Mouse (Mus musculus): ENCODE data around the gene Prrt4.

Gene Prrt4

DNA sequence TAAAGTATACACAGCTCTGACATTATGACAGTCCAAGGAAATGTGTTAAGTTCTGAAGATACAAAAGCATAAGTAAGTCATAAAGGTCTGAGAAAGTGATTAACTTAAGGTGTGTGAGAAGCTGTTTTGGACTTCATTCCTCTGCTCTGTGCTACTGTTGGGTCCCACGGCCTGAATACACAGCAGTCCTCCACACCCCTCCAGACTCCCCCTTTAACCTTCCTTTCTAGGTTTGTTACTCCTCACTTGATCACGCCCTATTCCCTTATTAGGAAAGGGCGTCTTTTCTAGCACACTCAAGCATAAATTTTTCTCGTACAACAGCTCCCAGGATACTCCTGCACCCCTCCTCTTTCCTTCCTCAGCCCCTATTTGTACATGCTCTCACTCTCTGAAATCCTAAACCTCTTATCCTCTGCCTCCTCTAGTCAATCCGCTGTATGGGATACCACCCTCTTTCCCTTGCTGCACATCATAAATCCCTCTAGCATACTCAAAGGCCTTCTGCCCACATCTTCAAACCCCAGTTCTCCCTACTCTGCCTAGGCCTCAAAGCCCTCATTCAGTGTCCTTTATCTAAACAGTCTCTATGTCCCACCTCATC lies 31.9 kb downstream of the Prrt4 start:
- DNase-seq (ENCODE audit: low read depth, low spot score) = no peak

DNA sequence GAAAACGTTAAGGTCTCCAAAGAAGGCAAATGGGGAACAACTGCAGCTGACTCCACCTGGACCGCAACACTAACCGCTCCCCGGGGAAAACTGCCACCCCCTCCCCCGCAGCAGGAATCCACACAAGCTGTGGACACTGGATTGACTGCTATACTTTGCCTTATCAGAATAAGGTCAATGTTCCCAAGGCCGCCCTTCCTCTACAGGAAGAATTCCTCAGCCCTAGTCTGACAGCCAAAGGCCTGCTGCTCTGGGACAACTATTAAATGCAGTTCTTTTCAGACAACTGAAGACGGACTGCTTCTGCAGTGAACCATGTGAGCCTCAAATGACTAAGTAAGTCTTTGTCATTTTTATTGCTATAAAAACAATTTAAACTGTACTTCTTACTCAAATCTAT lies 32.7 kb downstream of the Prrt4 start:
- no peak for DNase-seq (ENCODE audit: low read depth, low spot score)

DNA sequence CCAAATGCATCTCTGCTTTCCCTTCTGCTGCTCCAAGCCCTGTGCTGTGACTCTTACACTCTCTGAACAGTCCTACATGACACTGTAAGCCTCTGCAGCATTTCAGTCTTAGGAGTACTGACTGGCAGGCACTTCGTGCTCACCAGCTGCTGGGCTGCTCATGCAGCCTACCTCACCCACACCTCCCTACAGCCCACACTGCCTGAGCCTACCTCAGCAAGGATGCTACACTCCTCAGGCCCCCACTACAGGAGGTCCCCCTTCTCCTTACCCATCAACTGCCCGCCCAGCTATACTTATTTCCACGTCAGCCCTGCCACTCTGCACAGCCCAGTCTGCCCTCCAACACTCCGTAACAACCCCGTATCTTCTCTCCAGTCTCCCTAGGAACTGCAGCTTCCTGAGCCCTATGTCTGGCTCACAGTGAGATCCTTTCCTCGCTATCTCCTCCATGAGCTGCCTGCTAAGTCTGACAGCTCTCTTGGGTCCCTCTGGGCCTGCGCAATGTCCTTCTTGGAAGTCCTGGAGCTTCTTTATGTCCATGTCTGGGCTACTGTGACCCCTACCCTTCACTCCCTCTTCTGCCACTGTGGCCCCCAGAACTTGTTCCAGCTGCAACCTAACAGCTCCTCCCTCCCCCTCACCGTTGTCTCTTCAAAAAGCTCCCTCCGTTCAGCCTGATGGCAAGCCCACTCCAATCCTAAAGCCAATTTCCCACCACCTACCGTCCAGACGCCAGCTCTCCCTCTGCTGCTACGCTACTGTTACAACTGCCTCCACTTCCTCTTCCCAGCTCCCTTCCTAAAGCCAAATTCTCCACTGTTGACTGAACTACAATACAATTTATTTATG lies 33.7 kb downstream of the Prrt4 start:
- no peak for DNase-seq (ENCODE audit: low read depth, low spot score)

DNA sequence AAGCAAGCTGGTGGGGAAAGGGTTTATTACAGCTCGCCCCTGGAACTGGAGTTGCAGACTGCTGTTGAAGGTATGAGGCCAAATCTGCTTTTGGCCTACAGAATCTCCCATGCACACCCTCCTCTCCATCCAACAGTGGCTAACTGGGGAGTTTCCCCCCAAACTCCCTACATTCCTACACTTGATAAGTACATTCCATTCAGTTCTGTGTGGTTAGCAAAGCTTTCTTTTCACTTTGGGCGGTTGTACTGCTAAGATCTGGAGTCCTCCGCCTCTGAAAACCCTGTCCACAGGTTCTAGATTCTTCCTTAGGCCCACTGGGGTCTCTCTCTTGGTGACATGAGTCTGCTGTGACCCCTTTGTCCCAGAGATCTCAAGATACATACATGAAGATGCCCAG lies 34.4 kb downstream of the Prrt4 start:
- DNase-seq (ENCODE audit: low read depth, low spot score) = no peak

DNA sequence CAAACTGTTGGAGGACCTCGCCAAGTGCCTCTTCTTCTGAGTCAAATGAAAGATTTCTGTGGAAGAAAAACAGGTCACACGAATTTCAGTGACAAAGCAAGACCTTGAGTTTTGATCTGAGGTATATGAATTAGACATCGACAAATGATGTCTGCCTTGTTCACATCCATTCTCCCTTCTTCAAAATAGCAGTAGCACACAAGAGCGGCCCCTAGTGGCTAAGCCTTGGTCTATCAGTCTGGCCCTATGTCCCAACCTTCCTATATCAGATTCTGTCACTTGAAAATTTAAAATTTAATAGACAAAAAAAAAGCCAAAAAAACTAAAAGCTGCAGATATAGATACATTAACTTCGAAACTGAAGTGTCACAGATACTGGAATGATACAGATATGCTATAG lies 35.8 kb downstream of the Prrt4 start:
- no peak for DNase-seq (ENCODE audit: low read depth, low spot score)

DNA sequence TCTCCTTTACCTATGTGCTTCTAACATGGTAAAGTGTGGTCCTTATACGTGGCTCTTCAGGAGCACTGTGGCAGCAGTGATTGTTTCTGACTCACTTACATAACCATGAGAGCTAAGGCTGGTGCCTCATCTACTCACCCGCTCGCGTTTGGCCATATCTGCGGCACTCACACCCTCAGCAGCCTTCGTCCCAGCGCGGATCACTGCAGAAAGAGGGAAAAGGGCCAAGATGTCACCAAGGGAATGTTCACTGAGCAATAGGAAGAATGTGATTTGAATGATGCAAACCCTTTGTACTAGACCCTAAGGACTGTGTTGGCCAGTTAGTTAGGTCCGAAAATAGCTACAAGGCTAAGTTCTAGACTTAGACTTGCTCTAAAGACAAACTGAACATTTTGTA lies 41.9 kb downstream of the Prrt4 start:
- no peak for DNase-seq (ENCODE audit: low read depth, low spot score)

DNA sequence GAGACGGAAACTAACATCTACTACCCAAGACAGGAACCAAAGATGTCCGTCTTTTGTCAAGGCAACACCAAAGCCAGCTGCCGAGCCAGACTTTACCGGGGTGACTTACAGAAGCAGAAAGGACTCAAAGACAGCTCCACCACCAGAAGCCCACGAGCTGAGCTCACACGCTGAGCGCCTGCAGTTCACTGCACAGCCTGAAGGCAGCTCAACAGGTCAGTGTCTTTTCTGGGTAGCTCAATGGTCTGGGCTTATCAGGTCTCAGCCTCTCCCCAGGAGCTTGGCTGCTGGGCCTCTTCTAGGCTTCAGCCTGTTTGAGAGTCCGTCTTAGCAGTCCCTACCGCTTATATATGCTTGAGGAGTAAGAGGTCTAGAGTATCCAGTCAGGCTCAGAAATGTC lies 46.3 kb downstream of the Prrt4 start:
- DNase-seq (ENCODE audit: low read depth, low spot score) = no peak

DNA sequence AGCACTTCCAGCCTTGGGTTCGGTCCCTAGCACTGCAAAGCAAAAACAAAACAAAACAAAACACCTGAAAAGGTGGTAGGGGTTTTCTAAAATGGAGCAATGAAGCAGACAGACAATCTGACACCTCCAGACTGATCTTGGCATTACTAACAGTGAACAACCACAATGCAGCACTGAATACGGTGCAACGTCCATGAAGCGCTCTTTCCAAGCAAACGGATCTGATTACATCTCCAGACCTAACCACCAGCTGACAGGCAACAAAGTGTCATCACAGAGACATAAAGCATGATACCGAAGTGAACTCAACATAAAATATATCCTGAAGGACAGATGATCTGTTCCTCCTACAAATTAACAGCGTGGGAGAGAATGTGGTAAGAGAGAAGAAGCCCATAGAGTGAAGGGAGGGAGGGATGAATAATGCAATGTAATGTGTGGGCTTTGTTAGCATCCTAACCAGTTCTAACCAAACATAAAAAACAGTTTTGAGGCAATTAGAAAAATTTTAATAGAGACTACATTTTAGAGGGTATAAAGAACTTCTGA lies 52.4 kb downstream of the Prrt4 start:
- no peak for DNase-seq (ENCODE audit: low read depth, low spot score)

DNA sequence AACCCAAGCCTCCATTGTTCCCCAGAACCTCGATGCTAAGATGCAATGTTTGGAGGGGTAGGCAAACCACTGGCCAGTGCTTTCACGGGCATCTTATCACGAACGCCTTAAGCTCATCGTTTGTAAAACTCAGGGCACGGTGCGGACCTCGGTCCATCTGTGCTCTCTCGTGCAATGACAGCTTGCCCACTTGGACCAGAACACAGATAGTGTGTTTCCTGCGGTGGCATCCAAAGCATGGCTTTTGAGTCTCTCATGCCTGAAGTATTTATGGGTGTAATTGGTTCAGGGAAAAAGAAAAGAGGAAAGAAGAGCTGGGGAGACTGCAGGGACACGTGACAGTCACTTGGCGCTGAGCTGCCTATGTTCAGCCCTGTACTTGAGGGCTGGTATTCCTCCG lies 59.4 kb downstream of the Prrt4 start:
- no peak for DNase-seq (ENCODE audit: low read depth, low spot score)

Data from brain, embryonic 18.5 days (tissue).